Comparison of ENCODE assay signal across 21 mouse cellular contexts in genomic region chr9:95815015-95815673, GRCm38 (mm10). TPM values are rescaled to one million over a fixed set of nuclear protein-coding genes. Genes with fewer than 3 reads are reported as not detected.
DNase-seq lines count a peak whose midpoint lies in the region; ATAC-seq and TF ChIP-seq lines count a peak whose summit lies in the region.
"Had no signal": no experiment of that assay in that cellular context is flagged by ENCODE, and none has a peak within 500 bp of the region (broad histone marks: within the 10 kb centered on the region; RNA-seq: fewer than 3 reads in every experiment).

No protein-coding gene starts in this region.

- H3K36me3 ChIP-seq in hindbrain, embryonic 12.5 days, result no peaks in the 10 kb centered on the region
- no peaks in the 10 kb centered on the region for H3K36me3 ChIP-seq in hindbrain, postnatal 0 days (ENCODE audit: insufficient read depth, low read length)
- no peaks in the 10 kb centered on the region for H3K36me3 ChIP-seq in midbrain, embryonic 10.5 days
- H3K36me3 ChIP-seq in midbrain, embryonic 13.5 days, result no peaks in the 10 kb centered on the region
- no peaks in the 10 kb centered on the region for H3K36me3 ChIP-seq in stomach, embryonic 15.5 days
- H3K36me3 ChIP-seq: embryonic facial prominence, embryonic 15.5 days; forebrain, embryonic 10.5 days; heart, embryonic 10.5 days; neural tube, embryonic 12.5 days had no signal

- TF ChIP-seq CTCF in hindbrain, postnatal 0 days (IDR thresholded peaks at IDR 0.05; ENCODE audit: low read depth), result no peak
- TF ChIP-seq CTCF in brain, embryonic 14.5 days (IDR thresholded peaks at IDR 0.05; ENCODE audit: borderline replicate concordance, extremely low read depth, insufficient read depth, insufficient read length), result no peak
- TF ChIP-seq CTCF in cerebellum, adult 2 months (IDR thresholded peaks at IDR 0.05; ENCODE audit: borderline replicate concordance, insufficient read depth, low read depth, low read length), result no peak

- no peak overlapping the region for H3K4me3 ChIP-seq in hindbrain, embryonic 12.5 days
- H3K4me3 ChIP-seq in hindbrain, postnatal 0 days (ENCODE audit: low read length), result no peak overlapping the region
- no peak overlapping the region for H3K4me3 ChIP-seq in midbrain, embryonic 10.5 days
- H3K4me3 ChIP-seq in midbrain, embryonic 13.5 days (replicated peaks), result no peak overlapping the region
- no peak overlapping the region for H3K4me3 ChIP-seq in stomach, embryonic 15.5 days (replicated peaks)
- no peak overlapping the region for H3K4me3 ChIP-seq in cerebellum, adult 2 months (replicated peaks; ENCODE audit: insufficient read depth, low read depth, low read length)
- H3K4me3 ChIP-seq: embryonic facial prominence, embryonic 15.5 days; forebrain, embryonic 10.5 days; heart, embryonic 10.5 days; neural tube, embryonic 12.5 days had no signal

- no peak for DNase-seq in hindbrain, postnatal 0 days (ENCODE audit: low spot score)
- no peak for DNase-seq in midbrain, embryonic 10.5 days (ENCODE audit: low spot score)
- peak; percentile 23 for DNase-seq in brain, embryonic 14.5 days (ENCODE audit: low read depth)
- no peak for DNase-seq in cerebellum, postnatal 4 days (ENCODE audit: low spot score in 2 of 2)
- DNase-seq in cerebellum, adult 2 months, result no peak
- DNase-seq: cerebellum, postnatal 10 days; embryo, embryonic 11 days; gastrocnemius, postnatal 25 days; heart, postnatal 14 days; kidney, adult 11 months; layer of hippocampus, postnatal 36 days; liver; liver, postnatal 0 days; thymus, postnatal 25 days had no signal

- no peak overlapping the region for H3K4me2 ChIP-seq in hindbrain, embryonic 12.5 days (replicated peaks)
- H3K4me2 ChIP-seq in hindbrain, postnatal 0 days (ENCODE audit: low read depth, low read length), result no peak overlapping the region
- no peak overlapping the region for H3K4me2 ChIP-seq in midbrain, embryonic 13.5 days (replicated peaks)
- no peak overlapping the region for H3K4me2 ChIP-seq in stomach, embryonic 15.5 days
- H3K4me2 ChIP-seq: embryonic facial prominence, embryonic 15.5 days; neural tube, embryonic 12.5 days had no signal

- H3K27ac ChIP-seq in hindbrain, embryonic 12.5 days, result peak overlapping the region; percentile 40; the same call in 1 of the 2 replicates
- H3K27ac ChIP-seq in hindbrain, postnatal 0 days, result no peak overlapping the region
- peak overlapping the region; percentile 13 for H3K27ac ChIP-seq in midbrain, embryonic 10.5 days (replicated peaks)
- H3K27ac ChIP-seq in midbrain, embryonic 13.5 days, result no peak overlapping the region
- H3K27ac ChIP-seq in stomach, embryonic 15.5 days, result peak overlapping the region; percentile 5; the same call in 1 of the 2 replicates
- H3K27ac ChIP-seq in cerebellum, adult 2 months (ENCODE audit: insufficient read depth, low read length), result no peak overlapping the region
- H3K27ac ChIP-seq: embryonic facial prominence, embryonic 15.5 days; forebrain, embryonic 10.5 days; heart, embryonic 10.5 days; neural tube, embryonic 12.5 days had no signal

- TF ChIP-seq POLR2A in brain, embryonic 14.5 days (IDR thresholded peaks at IDR 0.05; ENCODE audit: borderline replicate concordance, extremely low read depth, insufficient read depth, insufficient read length, poor library complexity, severe bottlenecking), result no peak
- no peak for TF ChIP-seq POLR2A in cerebellum, adult 2 months (IDR thresholded peaks at IDR 0.05; ENCODE audit: borderline replicate concordance, insufficient read depth, low read length)

- H3K27me3 ChIP-seq in hindbrain, embryonic 12.5 days, result no peaks in the 10 kb centered on the region
- no peaks in the 10 kb centered on the region for H3K27me3 ChIP-seq in hindbrain, postnatal 0 days (ENCODE audit: insufficient read depth, low read length)
- H3K27me3 ChIP-seq in midbrain, embryonic 10.5 days (ENCODE audit: low read depth, poor library complexity, severe bottlenecking), result no peaks in the 10 kb centered on the region
- H3K27me3 ChIP-seq in midbrain, embryonic 13.5 days, result no peaks in the 10 kb centered on the region
- no peaks in the 10 kb centered on the region for H3K27me3 ChIP-seq in stomach, embryonic 15.5 days (replicated peaks)
- no peaks in the 10 kb centered on the region; the same call in 1 of the 2 replicates for H3K27me3 ChIP-seq in cerebellum, adult 2 months (ENCODE audit: control insufficient read depth, insufficient read depth, low read length)
- H3K27me3 ChIP-seq: embryonic facial prominence, embryonic 15.5 days; neural tube, embryonic 12.5 days had no signal

- H3K9ac ChIP-seq in hindbrain, embryonic 12.5 days, result no peak overlapping the region
- H3K9ac ChIP-seq in hindbrain, postnatal 0 days (replicated peaks; ENCODE audit: low read length), result no peak overlapping the region
- H3K9ac ChIP-seq in midbrain, embryonic 13.5 days (replicated peaks), result no peak overlapping the region
- no peak overlapping the region for H3K9ac ChIP-seq in stomach, embryonic 15.5 days
- H3K9ac ChIP-seq: embryonic facial prominence, embryonic 15.5 days; liver, postnatal 0 days; neural tube, embryonic 12.5 days had no signal

- no peaks in the 10 kb centered on the region for H3K9me3 ChIP-seq in hindbrain, embryonic 12.5 days (replicated peaks)
- no peaks in the 10 kb centered on the region for H3K9me3 ChIP-seq in hindbrain, postnatal 0 days (ENCODE audit: low read length)
- H3K9me3 ChIP-seq in midbrain, embryonic 10.5 days (replicated peaks), result 0 out of 2 replicates have a peak, but pooled peaks cover 3% of the 10 kb centered on the region
- no peaks in the 10 kb centered on the region for H3K9me3 ChIP-seq in midbrain, embryonic 13.5 days
- no peaks in the 10 kb centered on the region for H3K9me3 ChIP-seq in stomach, embryonic 15.5 days
- H3K9me3 ChIP-seq: embryonic facial prominence, embryonic 15.5 days; forebrain, embryonic 10.5 days; heart, embryonic 10.5 days; neural tube, embryonic 12.5 days had no signal

- 0 out of 2 replicates have a peak, but pooled peaks cover 5% of the 10 kb centered on the region for H3K4me1 ChIP-seq in hindbrain, embryonic 12.5 days
- no peaks in the 10 kb centered on the region for H3K4me1 ChIP-seq in hindbrain, postnatal 0 days (ENCODE audit: insufficient read depth, low read length)
- peaks cover 18% of the 10 kb centered on the region for H3K4me1 ChIP-seq in midbrain, embryonic 10.5 days
- H3K4me1 ChIP-seq in midbrain, embryonic 13.5 days (replicated peaks), result peaks cover 5% of the 10 kb centered on the region; the same call in 1 of the 2 replicates
- no peaks in the 10 kb centered on the region for H3K4me1 ChIP-seq in stomach, embryonic 15.5 days
- no peaks in the 10 kb centered on the region for H3K4me1 ChIP-seq in cerebellum, adult 2 months (ENCODE audit: control insufficient read depth, insufficient read depth, low read length)
- H3K4me1 ChIP-seq: heart, embryonic 10.5 days; neural tube, embryonic 12.5 days had no signal

- 75% methylated on average over 11 of the region's 11 CpGs for WGBS in hindbrain, embryonic 12.5 days
- 72% methylated on average over 11 of the region's 11 CpGs for WGBS in hindbrain, postnatal 0 days
- 90% methylated on average over 11 of the region's 11 CpGs for WGBS in midbrain, embryonic 10.5 days
- WGBS in midbrain, embryonic 13.5 days, result 71% methylated on average over 11 of the region's 11 CpGs
- WGBS in stomach, embryonic 15.5 days, result 70% methylated on average over 11 of the region's 11 CpGs
- 86% methylated on average over 11 of the region's 11 CpGs for WGBS in cerebellum, adult 2 months

- no peak for ATAC-seq in hindbrain, embryonic 12.5 days (ENCODE audit: low FRiP score)
- ATAC-seq in hindbrain, postnatal 0 days, result no peak
- ATAC-seq in midbrain, embryonic 13.5 days, result no peak
- peak; percentile 68 for ATAC-seq in stomach, embryonic 15.5 days (ENCODE audit: insufficient read depth, low FRiP score, low read depth)
- ATAC-seq: liver, postnatal 0 days had no signal

RNA-seq across cellular contexts. Expression of gene Pls1, which starts 30.0 kb away (rescaled TPM):
- polyA plus RNA-seq in hindbrain, embryonic 12.5 days (2016; fragmentation: Nextera tagmentation; extraction: Ambion mirVana), result 5.9 and 8.3 TPM in 2 replicates
- 0.78 and 2.2 TPM in 2 replicates for total RNA-seq in hindbrain, postnatal 0 days (2014; rRNA removed)
- 3.0 TPM in 2 replicates for polyA plus RNA-seq in hindbrain, postnatal 0 days (2015; fragmentation: Nextera tagmentation; extraction: Ambion mirVana)
- 3.2 and 5.2 TPM in 2 replicates for polyA plus RNA-seq in midbrain, embryonic 10.5 days (2016; fragmentation: Nextera tagmentation; extraction: Ambion mirVana)
- polyA plus RNA-seq in midbrain, embryonic 13.5 days (2015; fragmentation: Nextera tagmentation; extraction: Ambion mirVana), result 2.5 and 2.8 TPM in 2 replicates
- polyA plus RNA-seq in brain, embryonic 14.5 days (2012; rRNA removed), result 0.67 and 1.6 TPM in 2 replicates
- polyA plus RNA-seq in stomach, embryonic 15.5 days (2015; fragmentation: Nextera tagmentation; extraction: Ambion mirVana), result 32.5 and 36.7 TPM in 2 replicates
- 9.3 and 11.5 TPM in 2 replicates for polyA plus RNA-seq in cerebellum, adult 2 months (2012; rRNA removed)
- total RNA-seq: gastrocnemius, postnatal 25 days had no signal

RNA-seq across cellular contexts. Expression of gene Atr, which starts 42.3 kb away (rescaled TPM):
- polyA plus RNA-seq in hindbrain, embryonic 12.5 days (2016; fragmentation: Nextera tagmentation; extraction: Ambion mirVana), result 23.2 and 26.0 TPM in 2 replicates
- 13.6 and 13.9 TPM in 2 replicates for total RNA-seq in hindbrain, postnatal 0 days (2014; rRNA removed)
- 7.6 and 8.9 TPM in 2 replicates for polyA plus RNA-seq in hindbrain, postnatal 0 days (2015; fragmentation: Nextera tagmentation; extraction: Ambion mirVana)
- 19.4 and 20.0 TPM in 2 replicates for polyA plus RNA-seq in midbrain, embryonic 10.5 days (2016; fragmentation: Nextera tagmentation; extraction: Ambion mirVana)
- polyA plus RNA-seq in midbrain, embryonic 13.5 days (2015; fragmentation: Nextera tagmentation; extraction: Ambion mirVana), result 16.2 and 17.8 TPM in 2 replicates
- polyA plus RNA-seq in brain, embryonic 14.5 days (2012; rRNA removed), result 12.0 and 12.2 TPM in 2 replicates
- polyA plus RNA-seq in stomach, embryonic 15.5 days (2015; fragmentation: Nextera tagmentation; extraction: Ambion mirVana), result 13.0 and 13.3 TPM in 2 replicates
- 7.0 and 7.2 TPM in 2 replicates for polyA plus RNA-seq in cerebellum, adult 2 months (2012; rRNA removed)

Comparison
In these comparisons a context has a peak if more than half of its experiments do, and no peak if none do; other contexts are left out.
1. H3K27ac ChIP-seq: peak in hindbrain, embryonic 12.5 days (single experiment), midbrain, embryonic 10.5 days (single experiment) and stomach, embryonic 15.5 days (single experiment); none in hindbrain, postnatal 0 days (single experiment), midbrain, embryonic 13.5 days (single experiment) and cerebellum, adult 2 months (single experiment).